Mouse (Mus musculus) stomach, embryonic 14.5 days (tissue): ENCODE measurements around the gene Zfp503. TPM values are rescaled to one million over a fixed set of nuclear protein-coding genes. Genes with fewer than 3 reads are reported as not detected.

Source experiments
- ATAC-seq: fragments of 200-750 bp; cut with Nextera tagmentation; 2 replicates; pipeline ENCODE4 v1.8.0; 2017; ENCODE audit warnings: low read depth, moderate TSS enrichment; ENCODE audit not compliant: insufficient number of reproducible peaks, insufficient read depth, low FRiP score
- H3K27ac ChIP-seq: fragments of 300-500 bp; sonication (generic); 2 replicates; pipeline ENCODE4 v1.5.1; 2014; ENCODE audit warnings: mild to moderate bottlenecking, low read length, moderate library complexity, mixed read lengths
- H3K27me3 ChIP-seq: fragments of 300-500 bp; sonication (generic); 2 replicates; pipeline ENCODE4 v1.6.1; 2014; ENCODE audit warnings: low read length, control low read depth, mixed read lengths; ENCODE audit not compliant: control insufficient read depth, insufficient read depth
- H3K36me3 ChIP-seq: fragments of 300-500 bp; sonication (generic); 2 replicates; pipeline ENCODE4 v1.6.1; 2014; ENCODE audit warnings: mild to moderate bottlenecking, control low read depth, low read length, moderate library complexity, mixed read lengths; ENCODE audit not compliant: control insufficient read depth, insufficient read depth
- H3K4me1 ChIP-seq: fragments of 300-500 bp; sonication (generic); 2 replicates; pipeline ENCODE4 v1.6.1; 2014; ENCODE audit warnings: low read length, control low read depth, mixed read lengths; ENCODE audit not compliant: control insufficient read depth, insufficient read depth
- H3K4me2 ChIP-seq: fragments of 300-500 bp; sonication (generic); replicated peaks from 2 replicates; pipeline ENCODE4 v1.6.1; 2014; ENCODE audit warnings: low read depth, low read length, control low read depth
- H3K4me3 ChIP-seq: fragments of 300-500 bp; sonication (generic); 2 replicates; pipeline ENCODE4 v1.5.1; 2014; ENCODE audit warnings: low read depth, low read length, control low read depth
- H3K9ac ChIP-seq: fragments of 300-500 bp; sonication (generic); replicated peaks from 2 replicates; pipeline ENCODE4 v1.6.1; 2014; ENCODE audit warnings: low read depth, mild to moderate bottlenecking, control low read depth, low read length, moderate library complexity, mixed read lengths
- H3K9me3 ChIP-seq: fragments of 300-500 bp; sonication (generic); 2 replicates; pipeline ENCODE4 v1.6.1; 2016; ENCODE audit warnings: low read depth, low read length, control low read depth; ENCODE audit not compliant: control insufficient read depth
- WGBS: fragments of 180-500 bp; shearing (Covaris S2); extraction: QIAGEN DNeasy Blood & Tissue Kit; methylation state at CpG from one replicate; pipeline ENCODE4 v1.1.7; 2014; 5-methylcytosine and 5-hydroxymethylcytosine counted together
- microRNA-seq: library from miRNA; unstranded; fragments of <30 nt; microRNA quantifications from one replicate; pipeline ENCODE4, GENCODE M21; 2016
- polyA plus RNA-seq: library from polyadenylated mRNA; unstranded; fragments of >200 nt; fragmentation: Nextera tagmentation; extraction: Ambion mirVana; gene quantifications from 2 replicates; pipeline ENCODE4 v1.2.1, GENCODE M21; 2014

Gene Zfp503
- polyA plus RNA-seq, 1 experiment from 2014 or later: 15.2 TPM

GRCm38 (mm10) chr14:21937116-21937515 is 52.3 kb downstream of the Zfp503 start:
- Histone ChIP-seq H3K4me3 (no peak overlapping the region), H3K4me1 (no peaks in the 10 kb centered on the region), H3K27me3 (no peaks in the 10 kb centered on the region), H3K27ac (no peak overlapping the region), H3K36me3 (no peaks in the 10 kb centered on the region), H3K4me2 (no peak overlapping the region), H3K9ac (no peak overlapping the region), H3K9me3 (no peaks in the 10 kb centered on the region)
- no peak for ATAC-seq
- 89% methylated on average over 2 of the region's 2 CpGs for WGBS

GRCm38 (mm10) chr14:21936102-21936630 is 53.2 kb downstream of the Zfp503 start:
- Histone ChIP-seq H3K4me1 (no peaks in the 10 kb centered on the region), H3K4me2 (no peak overlapping the region), H3K27me3 (no peaks in the 10 kb centered on the region), H3K9ac (no peak overlapping the region), H3K27ac (no peak overlapping the region), H3K4me3 (no peak overlapping the region), H3K36me3 (no peaks in the 10 kb centered on the region), H3K9me3 (no peaks in the 10 kb centered on the region)
- WGBS: 76% methylated on average over 6 of the region's 6 CpGs
- ATAC-seq: no peak

Small RNAs within 50 kb of the gene (microRNA-seq; reads per million reads assigned to microRNA genes)
- not detected for gene Gm27532

Other genes with a start within 250 kb of the Zfp503 start
- 13.8 and 15.0 TPM in 2 replicates for gene Samd8, start 239.1 kb downstream of the Zfp503 start, polyA plus RNA-seq
- gene Dusp13, start 238.4 kb downstream of the Zfp503 start, polyA plus RNA-seq: not detected in 2 replicates
- gene Vdac2, start 164.4 kb downstream of the Zfp503 start, polyA plus RNA-seq: 271 and 278 TPM in 2 replicates
- gene Comtd1, start 140.6 kb downstream of the Zfp503 start, polyA plus RNA-seq: 25.8 and 29.8 TPM in 2 replicates
- gene Lrmda, start 30.1 kb upstream of the Zfp503 start, polyA plus RNA-seq: 0.46 and 1.1 TPM in 2 replicates